Mouse (Mus musculus) cerebral cortex, adult 2 months (tissue): Measurements from ENCODE around the gene Syap1.

Experiments
- WGBS: fragments of 180-500 bp; shearing (Covaris S2); methylation state at CpG from one replicate; pipeline ENCODE4 v1.1.7; 2018; 5-methylcytosine and 5-hydroxymethylcytosine counted together

The Syap1 gene

GRCm38 (mm10) chrX:162887931-162888511 lies at the start of gene Syap1:
TSS of gene Syap1 (minus strand) at chrX:162888447.
- 3% methylated on average over 35 of the region's 47 CpGs for WGBS

- WGBS = 100% methylated on average over 2 of the region's 2 CpGs
Measured at GRCm38 (mm10) chrX:162931467-162931866, 43.2 kb upstream of the Syap1 start.

GRCm38 (mm10) chrX:162921487-162922125 lies 33.4 kb upstream of the Syap1 start:
- WGBS = 70% methylated on average over 8 of the region's 8 CpGs

GRCm38 (mm10) chrX:162915697-162916096 lies 27.4 kb upstream of the Syap1 start:
- WGBS = 24% methylated on average over 5 of the region's 5 CpGs

- WGBS = 66% methylated on average over 3 of the region's 3 CpGs
Measured at GRCm38 (mm10) chrX:162913651-162914050, 25.4 kb upstream of the Syap1 start.

GRCm38 (mm10) chrX:162907554-162907953 lies 19.3 kb upstream of the Syap1 start:
- WGBS = 83% methylated on average over 3 of the region's 3 CpGs

- WGBS = 4% methylated on average over 29 of the region's 29 CpGs
Measured at GRCm38 (mm10) chrX:162902040-162902734, 13.9 kb upstream of the Syap1 start.

- 3% methylated on average over 22 of the region's 25 CpGs for WGBS
Measured at GRCm38 (mm10) chrX:162901371-162902039, 13.3 kb upstream of the Syap1 start.

- WGBS = 31% methylated on average over 4 of the region's 4 CpGs
Measured at GRCm38 (mm10) chrX:162900938-162901337, 12.7 kb upstream of the Syap1 start, which contains the start of gene Ctps2. TSS of gene Ctps2 (plus strand) at chrX:162901238.

- WGBS = 59% methylated on average over 9 of the region's 25 CpGs
Measured at GRCm38 (mm10) chrX:162888575-162889223, 452 bp upstream of the Syap1 start.

GRCm38 (mm10) chrX:162878236-162878635 lies 10.0 kb downstream of the Syap1 start:
- WGBS = 58% methylated on average over 3 of the region's 3 CpGs

- WGBS = 87% methylated on average over 2 of the region's 2 CpGs
Measured at GRCm38 (mm10) chrX:162873761-162874160, 14.5 kb downstream of the Syap1 start.

GRCm38 (mm10) chrX:162871734-162872517 lies 16.3 kb downstream of the Syap1 start:
- 29% methylated on average over 4 of the region's 4 CpGs for WGBS

- WGBS = 58% methylated on average over 3 of the region's 3 CpGs
Measured at GRCm38 (mm10) chrX:162868294-162868965, 19.8 kb downstream of the Syap1 start.

GRCm38 (mm10) chrX:162848682-162849081 lies 39.6 kb downstream of the Syap1 start:
- WGBS = 85% methylated on average over 1 of the region's 1 CpGs

GRCm38 (mm10) chrX:162845531-162845930 lies 42.7 kb downstream of the Syap1 start:
- 78% methylated on average over 3 of the region's 3 CpGs for WGBS

- 55% methylated on average over 8 of the region's 8 CpGs for WGBS
Measured at GRCm38 (mm10) chrX:162844447-162845100, 43.7 kb downstream of the Syap1 start.

GRCm38 (mm10) chrX:162832101-162832500 lies 56.1 kb downstream of the Syap1 start:
- WGBS = 47% methylated on average over 3 of the region's 3 CpGs

GRCm38 (mm10) chrX:162831542-162831941 lies 56.7 kb downstream of the Syap1 start:
- 79% methylated on average over 1 of the region's 1 CpGs for WGBS

GRCm38 (mm10) chrX:162831036-162831435 lies 57.2 kb downstream of the Syap1 start:
- 29% methylated on average over 1 of the region's 1 CpGs for WGBS
